Mouse (Mus musculus): ENCODE measurements at regions not wholly inside any gene's neighbourhood (a gene's known extent, or its start where the extent isn't known, plus 50 kb on each side); places are given as distances from the start of the nearest gene placed in this dataset.

GRCm38 (mm10) chr2:171292579-171292978 lies 561.0 kb downstream of the Dok5 start:
- H3K4me1 ChIP-seq (ENCODE audit: control insufficient read depth, insufficient read depth, low read length) = no peaks in the 10 kb centered on the region
- no peak overlapping the region for H3K27ac ChIP-seq (ENCODE audit: low read length)
- no peak overlapping the region for H3K4me3 ChIP-seq (ENCODE audit: low read depth, low read length)
- no peaks in the 10 kb centered on the region for H3K27me3 ChIP-seq (ENCODE audit: control insufficient read depth, insufficient read depth, low read length)
- H3K36me3 ChIP-seq (ENCODE audit: control insufficient read depth, insufficient read depth, low read length) = no peaks in the 10 kb centered on the region
- no peaks in the 10 kb centered on the region for H3K9me3 ChIP-seq (ENCODE audit: control insufficient read depth, low read depth, low read length)
- H3K4me2 ChIP-seq (replicated peaks; ENCODE audit: low read depth, low read length) = no peak overlapping the region
- ATAC-seq (ENCODE audit: insufficient number of reproducible peaks, insufficient read depth, low FRiP score, low read depth) = no peak
- H3K9ac ChIP-seq (replicated peaks; ENCODE audit: low read depth, low read length) = no peak overlapping the region

- H3K27ac ChIP-seq (ENCODE audit: low read length) = no peak overlapping the region
- no peaks in the 10 kb centered on the region for H3K27me3 ChIP-seq (ENCODE audit: control insufficient read depth, insufficient read depth, low read length)
- H3K9ac ChIP-seq (replicated peaks; ENCODE audit: low read depth, low read length) = no peak overlapping the region
- no peak overlapping the region for H3K4me2 ChIP-seq (replicated peaks; ENCODE audit: low read depth, low read length)
- WGBS = 48% methylated on average over 6 of the region's 6 CpGs
- ATAC-seq (ENCODE audit: insufficient number of reproducible peaks, insufficient read depth, low FRiP score, low read depth) = no peak
- H3K9me3 ChIP-seq (ENCODE audit: control insufficient read depth, low read depth, low read length) = no peaks in the 10 kb centered on the region
- no peaks in the 10 kb centered on the region for H3K4me1 ChIP-seq (ENCODE audit: control insufficient read depth, insufficient read depth, low read length)
- H3K4me3 ChIP-seq (ENCODE audit: low read depth, low read length) = no peak overlapping the region
- no peaks in the 10 kb centered on the region for H3K36me3 ChIP-seq (ENCODE audit: control insufficient read depth, insufficient read depth, low read length)
Observed at GRCm38 (mm10) chr2:171285719-171286394, 554.2 kb downstream of the Dok5 start.

GRCm38 (mm10) chr2:171280132-171280531 lies 548.5 kb downstream of the Dok5 start:
- no peak overlapping the region for H3K4me3 ChIP-seq (ENCODE audit: low read depth, low read length)
- peak; percentile 63; the same call in 1 of the 2 replicates for ATAC-seq (ENCODE audit: insufficient number of reproducible peaks, insufficient read depth, low FRiP score, low read depth)
- H3K9ac ChIP-seq (replicated peaks; ENCODE audit: low read depth, low read length) = no peak overlapping the region
- H3K36me3 ChIP-seq (ENCODE audit: control insufficient read depth, insufficient read depth, low read length) = no peaks in the 10 kb centered on the region
- H3K4me2 ChIP-seq (replicated peaks; ENCODE audit: low read depth, low read length) = no peak overlapping the region
- H3K9me3 ChIP-seq (ENCODE audit: control insufficient read depth, low read depth, low read length) = no peaks in the 10 kb centered on the region
- no peak overlapping the region for H3K27ac ChIP-seq (ENCODE audit: low read length)
- no peaks in the 10 kb centered on the region for H3K27me3 ChIP-seq (ENCODE audit: control insufficient read depth, insufficient read depth, low read length)
- H3K4me1 ChIP-seq (ENCODE audit: control insufficient read depth, insufficient read depth, low read length) = no peaks in the 10 kb centered on the region
- WGBS = 63% methylated on average over 3 of the region's 3 CpGs

GRCm38 (mm10) chr2:171279319-171279718 lies 547.7 kb downstream of the Dok5 start:
- no peak overlapping the region for H3K9ac ChIP-seq (replicated peaks; ENCODE audit: low read depth, low read length)
- no peaks in the 10 kb centered on the region for H3K36me3 ChIP-seq (ENCODE audit: control insufficient read depth, insufficient read depth, low read length)
- no peaks in the 10 kb centered on the region for H3K27me3 ChIP-seq (ENCODE audit: control insufficient read depth, insufficient read depth, low read length)
- no peak overlapping the region for H3K4me3 ChIP-seq (ENCODE audit: low read depth, low read length)
- no peak overlapping the region for H3K27ac ChIP-seq (ENCODE audit: low read length)
- no peaks in the 10 kb centered on the region for H3K4me1 ChIP-seq (ENCODE audit: control insufficient read depth, insufficient read depth, low read length)
- no peak overlapping the region for H3K4me2 ChIP-seq (replicated peaks; ENCODE audit: low read depth, low read length)
- ATAC-seq (ENCODE audit: insufficient number of reproducible peaks, insufficient read depth, low FRiP score, low read depth) = no peak
- no peaks in the 10 kb centered on the region for H3K9me3 ChIP-seq (ENCODE audit: control insufficient read depth, low read depth, low read length)
- 68% methylated on average over 3 of the region's 3 CpGs for WGBS

GRCm38 (mm10) chr2:171253194-171253593 lies 521.6 kb downstream of the Dok5 start:
- H3K4me2 ChIP-seq (replicated peaks; ENCODE audit: low read depth, low read length) = peak overlapping the region; percentile 12; the same call in 1 of the 2 replicates
- H3K9me3 ChIP-seq (ENCODE audit: control insufficient read depth, low read depth, low read length) = no peaks in the 10 kb centered on the region
- H3K27ac ChIP-seq (ENCODE audit: low read length) = no peak overlapping the region
- 29% methylated on average over 10 of the region's 10 CpGs for WGBS
- no peaks in the 10 kb centered on the region for H3K36me3 ChIP-seq (ENCODE audit: control insufficient read depth, insufficient read depth, low read length)
- no peak for ATAC-seq (ENCODE audit: insufficient number of reproducible peaks, insufficient read depth, low FRiP score, low read depth)
- no peak overlapping the region for H3K4me3 ChIP-seq (ENCODE audit: low read depth, low read length)
- no peak overlapping the region for H3K9ac ChIP-seq (replicated peaks; ENCODE audit: low read depth, low read length)
- no peaks in the 10 kb centered on the region for H3K4me1 ChIP-seq (ENCODE audit: control insufficient read depth, insufficient read depth, low read length)
- no peaks in the 10 kb centered on the region for H3K27me3 ChIP-seq (ENCODE audit: control insufficient read depth, insufficient read depth, low read length)

GRCm38 (mm10) chr2:171245391-171245790 lies 513.8 kb downstream of the Dok5 start:
- no peak overlapping the region for H3K4me2 ChIP-seq (replicated peaks; ENCODE audit: low read depth, low read length)
- H3K27me3 ChIP-seq (ENCODE audit: control insufficient read depth, insufficient read depth, low read length) = no peaks in the 10 kb centered on the region
- H3K9ac ChIP-seq (replicated peaks; ENCODE audit: low read depth, low read length) = no peak overlapping the region
- no peaks in the 10 kb centered on the region for H3K4me1 ChIP-seq (ENCODE audit: control insufficient read depth, insufficient read depth, low read length)
- H3K9me3 ChIP-seq (ENCODE audit: control insufficient read depth, low read depth, low read length) = no peaks in the 10 kb centered on the region
- WGBS = 58% methylated on average over 4 of the region's 4 CpGs
- no peaks in the 10 kb centered on the region for H3K36me3 ChIP-seq (ENCODE audit: control insufficient read depth, insufficient read depth, low read length)
- ATAC-seq (ENCODE audit: insufficient number of reproducible peaks, insufficient read depth, low FRiP score, low read depth) = no peak
- no peak overlapping the region for H3K27ac ChIP-seq (ENCODE audit: low read length)
- no peak overlapping the region for H3K4me3 ChIP-seq (ENCODE audit: low read depth, low read length)

- H3K4me2 ChIP-seq (replicated peaks; ENCODE audit: low read depth, low read length) = no peak overlapping the region
- 75% methylated on average over 5 of the region's 5 CpGs for WGBS
- H3K9ac ChIP-seq (replicated peaks; ENCODE audit: low read depth, low read length) = no peak overlapping the region
- ATAC-seq (ENCODE audit: insufficient number of reproducible peaks, insufficient read depth, low FRiP score, low read depth) = no peak
- H3K4me1 ChIP-seq (ENCODE audit: control insufficient read depth, insufficient read depth, low read length) = no peaks in the 10 kb centered on the region
- no peak overlapping the region for H3K4me3 ChIP-seq (ENCODE audit: low read depth, low read length)
- H3K27ac ChIP-seq (ENCODE audit: low read length) = no peak overlapping the region
- no peaks in the 10 kb centered on the region for H3K9me3 ChIP-seq (ENCODE audit: control insufficient read depth, low read depth, low read length)
- no peaks in the 10 kb centered on the region for H3K36me3 ChIP-seq (ENCODE audit: control insufficient read depth, insufficient read depth, low read length)
- no peaks in the 10 kb centered on the region for H3K27me3 ChIP-seq (ENCODE audit: control insufficient read depth, insufficient read depth, low read length)
Observed at GRCm38 (mm10) chr2:171242356-171242755, 510.7 kb downstream of the Dok5 start.

- no peaks in the 10 kb centered on the region for H3K4me1 ChIP-seq (ENCODE audit: control insufficient read depth, insufficient read depth, low read length)
- no peak overlapping the region for H3K9ac ChIP-seq (replicated peaks; ENCODE audit: low read depth, low read length)
- no peak for ATAC-seq (ENCODE audit: insufficient number of reproducible peaks, insufficient read depth, low FRiP score, low read depth)
- 38% methylated on average over 8 of the region's 8 CpGs for WGBS
- H3K27ac ChIP-seq (ENCODE audit: low read length) = no peak overlapping the region
- H3K27me3 ChIP-seq (ENCODE audit: control insufficient read depth, insufficient read depth, low read length) = no peaks in the 10 kb centered on the region
- no peaks in the 10 kb centered on the region for H3K36me3 ChIP-seq (ENCODE audit: control insufficient read depth, insufficient read depth, low read length)
- no peaks in the 10 kb centered on the region for H3K9me3 ChIP-seq (ENCODE audit: control insufficient read depth, low read depth, low read length)
- no peak overlapping the region for H3K4me3 ChIP-seq (ENCODE audit: low read depth, low read length)
- H3K4me2 ChIP-seq (replicated peaks; ENCODE audit: low read depth, low read length) = no peak overlapping the region
Observed at GRCm38 (mm10) chr2:171237276-171237960, 505.8 kb downstream of the Dok5 start.

GRCm38 (mm10) chr2:171232812-171233211 lies 501.2 kb downstream of the Dok5 start:
- no peaks in the 10 kb centered on the region for H3K36me3 ChIP-seq (ENCODE audit: control insufficient read depth, insufficient read depth, low read length)
- no peak overlapping the region for H3K27ac ChIP-seq (ENCODE audit: low read length)
- ATAC-seq (ENCODE audit: insufficient number of reproducible peaks, insufficient read depth, low FRiP score, low read depth) = no peak
- H3K4me2 ChIP-seq (replicated peaks; ENCODE audit: low read depth, low read length) = no peak overlapping the region
- H3K9ac ChIP-seq (replicated peaks; ENCODE audit: low read depth, low read length) = no peak overlapping the region
- H3K4me3 ChIP-seq (ENCODE audit: low read depth, low read length) = no peak overlapping the region
- no peaks in the 10 kb centered on the region for H3K9me3 ChIP-seq (ENCODE audit: control insufficient read depth, low read depth, low read length)
- no peaks in the 10 kb centered on the region for H3K4me1 ChIP-seq (ENCODE audit: control insufficient read depth, insufficient read depth, low read length)
- H3K27me3 ChIP-seq (ENCODE audit: control insufficient read depth, insufficient read depth, low read length) = no peaks in the 10 kb centered on the region

All from stomach, embryonic 14.5 days (tissue).